Mouse (Mus musculus): Measurements from ENCODE around the gene Aldh16a1. TPM values are rescaled to one million over a fixed set of nuclear protein-coding genes. Genes with fewer than 3 reads are reported as not detected.

The Aldh16a1 gene
- polyA plus RNA-seq, 1 experiment from 2014 or later = 38.7 TPM

GRCm38 (mm10) chr7:45144368-45145174, 9.8 kb downstream of the Aldh16a1 start:
- Histone ChIP-seq H3K36me3 (ENCODE audit: control insufficient read depth, insufficient read depth, low read length) (peaks cover 2% of the 10 kb centered on the region; the same call in 1 of the 2 replicates), H3K9me3 (ENCODE audit: control insufficient read depth, low read length) (no peaks in the 10 kb centered on the region), H3K4me2 (ENCODE audit: low read depth, severe bottlenecking) (no peak overlapping the region), H3K4me1 (ENCODE audit: control insufficient read depth, insufficient read depth, low read length) (no peaks in the 10 kb centered on the region), H3K9ac (ENCODE audit: low read length) (no peak overlapping the region), H3K27me3 (ENCODE audit: control insufficient read depth, insufficient read depth, low read length) (no peaks in the 10 kb centered on the region), H3K4me3 (ENCODE audit: low read depth, low read length) (no peak overlapping the region), H3K27ac (replicated peaks; ENCODE audit: low read depth, low read length) (no peak overlapping the region)
- DNase-seq (ENCODE audit: low spot score) (no peak), ATAC-seq (ENCODE audit: insufficient number of reproducible peaks, low FRiP score, low TSS enrichment, low read depth) (no peak)
- WGBS = 83% methylated on average over 13 of the region's 13 CpGs

DNA sequence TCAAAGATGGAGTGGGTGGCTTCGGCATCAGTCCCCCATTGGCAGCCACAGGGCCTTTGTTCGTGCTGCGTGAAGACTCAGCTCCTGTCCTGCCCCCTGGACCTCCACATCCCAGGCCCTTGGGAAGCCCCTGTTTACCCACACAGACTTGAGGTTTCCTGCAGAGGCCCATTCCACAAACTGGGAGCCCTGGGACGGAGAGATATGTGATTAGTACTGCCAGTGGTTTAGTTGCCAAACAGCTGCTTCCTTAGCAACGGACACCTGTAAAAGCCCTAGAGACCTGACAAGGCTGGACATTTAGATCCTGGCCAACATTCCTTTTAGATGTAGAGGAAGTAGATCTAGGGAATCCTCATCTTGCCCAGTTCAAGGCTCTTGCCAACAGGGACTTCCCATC, 12.5 kb downstream of the Aldh16a1 start:
- Histone ChIP-seq H3K9ac (ENCODE audit: low read length) (no peak overlapping the region), H3K27ac (replicated peaks; ENCODE audit: low read depth, low read length) (no peak overlapping the region)
- 92% methylated on average over 5 of the region's 5 CpGs for WGBS

GRCm38 (mm10) chr7:45141319-45141718, 13.1 kb downstream of the Aldh16a1 start:
- no peaks in the 10 kb centered on the region; the same call in 1 of the 2 replicates for H3K36me3 ChIP-seq (ENCODE audit: control insufficient read depth, insufficient read depth, low read length)
- H3K9me3 ChIP-seq (ENCODE audit: control insufficient read depth, low read length) = no peaks in the 10 kb centered on the region
- no peak overlapping the region for H3K4me3 ChIP-seq (ENCODE audit: low read depth, low read length)
- ATAC-seq (ENCODE audit: insufficient number of reproducible peaks, low FRiP score, low TSS enrichment, low read depth) = no peak
- H3K9ac ChIP-seq (ENCODE audit: low read length) = no peak overlapping the region
- no peak overlapping the region for H3K4me2 ChIP-seq (ENCODE audit: low read depth, severe bottlenecking)
- H3K27ac ChIP-seq (replicated peaks; ENCODE audit: low read depth, low read length) = no peak overlapping the region
- no peaks in the 10 kb centered on the region; the same call in 1 of the 2 replicates for H3K27me3 ChIP-seq (ENCODE audit: control insufficient read depth, insufficient read depth, low read length)
- no peak for DNase-seq (ENCODE audit: low spot score)
- WGBS = 91% methylated on average over 3 of the region's 3 CpGs
- H3K4me1 ChIP-seq (ENCODE audit: control insufficient read depth, insufficient read depth, low read length) = no peaks in the 10 kb centered on the region

More for the DNA sequence above, 12.5 kb downstream of the Aldh16a1 start:
- no peak overlapping the region for H3K4me3 ChIP-seq (ENCODE audit: low read depth, low read length)
- H3K9me3 ChIP-seq (ENCODE audit: control insufficient read depth, low read length) = no peaks in the 10 kb centered on the region
- H3K4me1 ChIP-seq (ENCODE audit: control insufficient read depth, insufficient read depth, low read length) = no peaks in the 10 kb centered on the region
- no peaks in the 10 kb centered on the region; the same call in 1 of the 2 replicates for H3K36me3 ChIP-seq (ENCODE audit: control insufficient read depth, insufficient read depth, low read length)
- H3K4me2 ChIP-seq (ENCODE audit: low read depth, severe bottlenecking) = no peak overlapping the region
- ATAC-seq (ENCODE audit: insufficient number of reproducible peaks, low FRiP score, low TSS enrichment, low read depth) = no peak
- no peaks in the 10 kb centered on the region; the same call in 1 of the 2 replicates for H3K27me3 ChIP-seq (ENCODE audit: control insufficient read depth, insufficient read depth, low read length)
- DNase-seq (ENCODE audit: low spot score) = no peak

GRCm38 (mm10) chr7:45139904-45140723, 14.3 kb downstream of the Aldh16a1 start:
- no peaks in the 10 kb centered on the region for H3K4me1 ChIP-seq (ENCODE audit: control insufficient read depth, insufficient read depth, low read length)
- no peaks in the 10 kb centered on the region; the same call in 1 of the 2 replicates for H3K27me3 ChIP-seq (ENCODE audit: control insufficient read depth, insufficient read depth, low read length)
- H3K27ac ChIP-seq (replicated peaks; ENCODE audit: low read depth, low read length) = no peak overlapping the region
- WGBS = 73% methylated on average over 8 of the region's 8 CpGs
- no peaks in the 10 kb centered on the region for H3K9me3 ChIP-seq (ENCODE audit: control insufficient read depth, low read length)
- no peaks in the 10 kb centered on the region; the same call in 1 of the 2 replicates for H3K36me3 ChIP-seq (ENCODE audit: control insufficient read depth, insufficient read depth, low read length)
- no peak for DNase-seq (ENCODE audit: low spot score)
- ATAC-seq (ENCODE audit: insufficient number of reproducible peaks, low FRiP score, low TSS enrichment, low read depth) = no peak
- H3K9ac ChIP-seq (ENCODE audit: low read length) = no peak overlapping the region
- H3K4me2 ChIP-seq (ENCODE audit: low read depth, severe bottlenecking) = no peak overlapping the region
- H3K4me3 ChIP-seq (ENCODE audit: low read depth, low read length) = no peak overlapping the region

GRCm38 (mm10) chr7:45138403-45138802, 16.0 kb downstream of the Aldh16a1 start:
- no peaks in the 10 kb centered on the region; the same call in 1 of the 2 replicates for H3K36me3 ChIP-seq (ENCODE audit: control insufficient read depth, insufficient read depth, low read length)
- DNase-seq (ENCODE audit: low spot score) = no peak
- H3K4me1 ChIP-seq (ENCODE audit: control insufficient read depth, insufficient read depth, low read length) = no peaks in the 10 kb centered on the region
- H3K4me3 ChIP-seq (ENCODE audit: low read depth, low read length) = no peak overlapping the region
- no peaks in the 10 kb centered on the region; the same call in 1 of the 2 replicates for H3K27me3 ChIP-seq (ENCODE audit: control insufficient read depth, insufficient read depth, low read length)
- no peak overlapping the region for H3K4me2 ChIP-seq (ENCODE audit: low read depth, severe bottlenecking)
- WGBS = 69% methylated on average over 1 of the region's 1 CpGs
- no peak overlapping the region for H3K27ac ChIP-seq (replicated peaks; ENCODE audit: low read depth, low read length)
- no peak overlapping the region for H3K9ac ChIP-seq (ENCODE audit: low read length)
- ATAC-seq (ENCODE audit: insufficient number of reproducible peaks, low FRiP score, low TSS enrichment, low read depth) = no peak
- no peaks in the 10 kb centered on the region for H3K9me3 ChIP-seq (ENCODE audit: control insufficient read depth, low read length)

DNA sequence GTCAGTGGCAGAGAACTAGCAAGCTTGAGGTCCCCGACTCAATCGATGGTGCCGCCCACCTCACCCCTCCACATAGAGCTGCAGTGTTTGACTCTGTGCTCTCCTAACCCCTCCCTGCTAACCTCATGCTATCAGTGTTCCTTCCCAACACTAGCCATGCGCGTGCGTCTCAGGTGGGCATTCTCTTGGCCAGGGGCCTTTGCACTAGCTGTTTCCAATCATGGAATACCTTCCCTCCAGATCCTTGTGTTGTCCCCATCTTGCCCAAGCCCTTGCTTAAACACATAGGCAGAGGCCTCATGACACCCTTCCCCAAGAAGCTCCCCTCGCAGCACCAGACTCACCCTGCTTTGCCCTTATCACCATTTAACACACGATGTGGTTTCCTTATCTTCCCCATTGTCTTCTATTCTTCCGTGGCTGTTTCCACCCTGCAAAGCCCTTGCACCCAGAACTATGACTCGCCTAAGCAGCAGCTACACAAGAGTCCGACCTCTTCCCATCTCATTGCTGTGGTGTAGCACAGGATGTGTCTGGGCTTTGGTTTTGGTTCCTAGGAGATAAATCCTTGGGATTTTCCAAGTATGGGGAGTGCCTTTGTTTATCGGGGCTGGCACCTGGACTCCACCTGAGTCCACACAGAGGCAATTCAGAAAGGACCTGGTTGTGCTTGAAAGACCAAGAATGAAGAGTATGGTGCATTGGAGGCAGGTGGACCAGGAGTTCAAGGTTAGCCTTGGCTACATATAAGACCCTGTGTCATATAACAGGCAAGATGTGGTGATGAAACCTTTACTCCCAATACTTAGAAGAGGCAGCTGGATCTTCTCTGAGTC, 17.0 kb downstream of the Aldh16a1 start:
- H3K4me3 ChIP-seq (ENCODE audit: low read depth, low read length) = no peak overlapping the region
- ATAC-seq (ENCODE audit: insufficient number of reproducible peaks, low FRiP score, low TSS enrichment, low read depth) (no peak), DNase-seq (ENCODE audit: low spot score) (no peak)
- H3K4me2 ChIP-seq (ENCODE audit: low read depth, severe bottlenecking) = no peak overlapping the region
- WGBS = 83% methylated on average over 12 of the region's 12 CpGs
- H3K27me3 ChIP-seq (ENCODE audit: control insufficient read depth, insufficient read depth, low read length) = no peaks in the 10 kb centered on the region; the same call in 1 of the 2 replicates
- H3K36me3 ChIP-seq (ENCODE audit: control insufficient read depth, insufficient read depth, low read length) = no peaks in the 10 kb centered on the region
- no peaks in the 10 kb centered on the region for H3K9me3 ChIP-seq (ENCODE audit: control insufficient read depth, low read length)
- no peak overlapping the region for H3K9ac ChIP-seq (ENCODE audit: low read length)
- H3K4me1 ChIP-seq (ENCODE audit: control insufficient read depth, insufficient read depth, low read length) = no peaks in the 10 kb centered on the region
- no peak overlapping the region for H3K27ac ChIP-seq (replicated peaks; ENCODE audit: low read depth, low read length)

DNA sequence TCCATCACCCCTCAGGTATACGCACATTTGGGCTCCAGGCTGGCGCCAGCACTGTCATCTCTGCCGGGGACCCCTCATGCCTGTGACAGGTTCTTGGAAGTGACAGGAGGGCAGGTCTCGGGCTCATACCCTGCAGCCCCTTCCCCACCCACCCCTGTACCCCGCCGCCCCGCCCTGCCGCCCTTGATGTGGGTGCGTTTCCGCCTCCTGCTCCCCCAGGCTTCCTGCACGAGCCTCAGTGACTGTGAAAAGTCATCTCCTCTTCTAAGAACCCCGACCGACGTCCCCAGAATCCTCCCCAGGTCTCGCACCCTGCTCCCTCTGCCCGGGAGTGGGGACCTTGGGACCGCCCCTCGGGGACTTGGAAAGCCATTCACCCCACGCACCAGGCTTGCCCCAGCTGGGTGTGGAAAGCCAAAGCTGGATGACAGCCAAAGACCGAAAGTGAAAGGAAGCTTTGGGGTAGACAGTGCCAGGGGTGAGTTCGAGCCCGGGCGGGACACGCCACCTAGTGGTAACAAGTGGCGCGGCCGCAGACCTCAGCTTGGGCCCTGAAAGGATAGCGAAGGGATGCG, 18.3 kb downstream of the Aldh16a1 start, which contains the start of the genes Gm45713 and Flt3l:
TSS of gene Gm45713 (minus strand) at position 239 of the 575 bp plus-strand sequence.
TSS of gene Flt3l (minus strand) at position 440 of the 575 bp plus-strand sequence.
- H3K27me3 ChIP-seq (ENCODE audit: control insufficient read depth, insufficient read depth, low read length) = no peaks in the 10 kb centered on the region; the same call in 1 of the 2 replicates
- no peaks in the 10 kb centered on the region for H3K36me3 ChIP-seq (ENCODE audit: control insufficient read depth, insufficient read depth, low read length)
- H3K9me3 ChIP-seq (ENCODE audit: control insufficient read depth, low read length) = no peaks in the 10 kb centered on the region
- DNase-seq (ENCODE audit: low spot score) (peak; percentile 87), ATAC-seq (ENCODE audit: insufficient number of reproducible peaks, low FRiP score, low TSS enrichment, low read depth) (peak; percentile 65)
- peak within 1 kb of the TSS; percentile 62 for H3K4me2 ChIP-seq (ENCODE audit: low read depth, severe bottlenecking)
- peak within 1 kb of the TSS; percentile 37 for H3K4me3 ChIP-seq (ENCODE audit: low read depth, low read length)
- 3% methylated on average over 29 of the region's 29 CpGs for WGBS
- peak within 1 kb of the TSS; percentile 58 for H3K9ac ChIP-seq (ENCODE audit: low read length)
- H3K4me1 ChIP-seq (ENCODE audit: control insufficient read depth, insufficient read depth, low read length) = no peaks in the 10 kb centered on the region
- H3K27ac ChIP-seq (replicated peaks; ENCODE audit: low read depth, low read length) = no peak within 1 kb of the TSS
